Mouse (Mus musculus) MN1 (cell line): Measurements from ENCODE around the gene Ncam1.

ENCODE experiments used
- DNase-seq: peaks from one replicate; pipeline ENCODE4 v3.0.0-alpha.2; 2016; ENCODE audit warnings: low spot score

Ncam1 gene

GRCm38 (mm10) chr9:49618699-49619392 lies 179.9 kb downstream of the Ncam1 start:
- DNase-seq, result no peak

GRCm38 (mm10) chr9:49618266-49618665 lies 180.5 kb downstream of the Ncam1 start:
- no peak for DNase-seq

GRCm38 (mm10) chr9:49617216-49617615 lies 181.5 kb downstream of the Ncam1 start:
- peak; percentile 33 for DNase-seq

- DNase-seq, result no peak
These were observed 186.3 kb downstream of the Ncam1 start for GRCm38 (mm10) chr9:49612387-49612786.

- DNase-seq, result no peak
These were observed 190.5 kb downstream of the Ncam1 start for GRCm38 (mm10) chr9:49608191-49608590.

GRCm38 (mm10) chr9:49606717-49607116 lies 192.0 kb downstream of the Ncam1 start:
- no peak for DNase-seq

GRCm38 (mm10) chr9:49606317-49606716 lies 192.4 kb downstream of the Ncam1 start:
- peak; percentile 49 for DNase-seq

- peak; percentile 67 for DNase-seq
These were observed 192.9 kb downstream of the Ncam1 start for GRCm38 (mm10) chr9:49605791-49606190.

- DNase-seq, result peak; percentile 21
These were observed 193.4 kb downstream of the Ncam1 start for GRCm38 (mm10) chr9:49605351-49605750.

GRCm38 (mm10) chr9:49601215-49601614 lies 197.5 kb downstream of the Ncam1 start:
- no peak for DNase-seq

- no peak for DNase-seq
These were observed 202.9 kb downstream of the Ncam1 start for GRCm38 (mm10) chr9:49595635-49596348.

- DNase-seq, result no peak
These were observed 203.7 kb downstream of the Ncam1 start for GRCm38 (mm10) chr9:49594876-49595634.

- DNase-seq, result no peak
These were observed 204.7 kb downstream of the Ncam1 start for GRCm38 (mm10) chr9:49593951-49594536.

GRCm38 (mm10) chr9:49592006-49592405 lies 206.7 kb downstream of the Ncam1 start:
- DNase-seq, result no peak

GRCm38 (mm10) chr9:49590261-49590660 lies 208.5 kb downstream of the Ncam1 start:
- DNase-seq, result no peak

GRCm38 (mm10) chr9:49577136-49577535 lies 221.6 kb downstream of the Ncam1 start:
- no peak for DNase-seq

- no peak for DNase-seq
These were observed 226.8 kb downstream of the Ncam1 start for GRCm38 (mm10) chr9:49571695-49572510.

- DNase-seq, result peak; percentile 46
These were observed 227.7 kb downstream of the Ncam1 start for GRCm38 (mm10) chr9:49570731-49571694.

- DNase-seq, result no peak
These were observed 228.6 kb downstream of the Ncam1 start for GRCm38 (mm10) chr9:49570033-49570660.

GRCm38 (mm10) chr9:49565846-49566245 lies 232.9 kb downstream of the Ncam1 start:
- no peak for DNase-seq
